Mouse (Mus musculus): ENCODE measurements around the gene 1700013G24Rik. TPM values are rescaled to one million over a fixed set of nuclear protein-coding genes. Genes with fewer than 3 reads are reported as not detected.

The 1700013G24Rik gene
- polyA plus RNA-seq, 1 experiment from 2014 or later, result not detected

DNA sequence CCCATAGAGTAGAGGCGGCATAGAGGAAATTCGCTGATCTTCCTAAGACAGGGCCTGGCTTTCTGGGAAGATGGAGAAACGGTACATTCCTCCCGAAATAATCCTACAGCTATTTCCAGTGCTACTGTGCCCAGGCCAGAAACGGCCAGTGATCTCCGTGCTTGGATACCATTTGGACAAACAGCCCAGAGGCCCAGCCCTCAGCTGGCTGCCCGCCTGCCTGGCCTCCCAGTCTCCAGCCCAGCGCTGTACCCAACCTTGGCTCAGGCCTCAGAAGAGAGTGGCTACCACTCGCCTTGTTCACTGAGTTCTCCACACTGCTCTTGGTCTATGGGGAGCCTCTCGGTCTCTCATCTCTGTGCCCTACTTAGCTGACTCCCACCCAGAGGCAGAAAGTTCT lies 3.4 kb upstream of the 1700013G24Rik start:
- no peak overlapping the region for H3K4me2 ChIP-seq (ENCODE audit: low read depth, low read length)
- peaks cover 23% of the 10 kb centered on the region for H3K4me1 ChIP-seq (replicated peaks; ENCODE audit: control insufficient read depth, insufficient read depth, low read length)
- H3K27me3 ChIP-seq (ENCODE audit: control insufficient read depth, insufficient read depth, low read depth, low read length), result no peaks in the 10 kb centered on the region
- WGBS, result 76% methylated on average over 10 of the region's 10 CpGs
- no peak overlapping the region for H3K9ac ChIP-seq (ENCODE audit: low read length)
- no peaks in the 10 kb centered on the region for H3K9me3 ChIP-seq (ENCODE audit: control insufficient read depth, low read length)
- ATAC-seq (ENCODE audit: low read depth), result no peak
- H3K36me3 ChIP-seq (ENCODE audit: control insufficient read depth, insufficient read depth, low read length), result no peaks in the 10 kb centered on the region
- no peak overlapping the region for H3K4me3 ChIP-seq (ENCODE audit: low read length)
- H3K27ac ChIP-seq (ENCODE audit: low read length), result no peak overlapping the region

DNA sequence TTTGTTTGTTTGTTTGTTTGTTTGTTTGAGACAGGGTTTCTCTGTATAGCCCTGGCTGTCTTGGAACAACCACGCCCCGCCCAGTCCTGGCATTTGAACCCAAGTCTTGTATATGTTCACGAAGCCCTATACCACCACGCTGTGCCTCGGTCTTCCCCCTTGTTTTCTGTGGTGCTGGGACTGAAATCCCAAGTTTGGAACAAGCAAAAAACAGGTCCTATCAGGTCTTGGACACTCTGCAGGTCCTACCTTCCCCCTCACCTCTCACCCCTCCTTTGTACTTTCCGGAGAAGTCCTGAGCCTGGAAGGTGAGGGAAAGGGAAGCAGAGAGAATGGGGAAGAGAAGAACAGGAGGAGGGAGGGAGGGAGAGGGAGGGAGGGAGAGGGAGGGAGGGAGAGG lies 894 bp upstream of the 1700013G24Rik start:
- no peak for ATAC-seq (ENCODE audit: low read depth)
- WGBS, result 83% methylated on average over 6 of the region's 6 CpGs
- H3K4me2 ChIP-seq (ENCODE audit: low read depth, low read length), result no peak overlapping the region
- H3K36me3 ChIP-seq (ENCODE audit: control insufficient read depth, insufficient read depth, low read length), result no peaks in the 10 kb centered on the region
- H3K9ac ChIP-seq (ENCODE audit: low read length), result no peak overlapping the region
- H3K4me1 ChIP-seq (replicated peaks; ENCODE audit: control insufficient read depth, insufficient read depth, low read length), result peaks cover 23% of the 10 kb centered on the region
- no peaks in the 10 kb centered on the region for H3K9me3 ChIP-seq (ENCODE audit: control insufficient read depth, low read length)
- no peak overlapping the region for H3K4me3 ChIP-seq (ENCODE audit: low read length)
- H3K27ac ChIP-seq (ENCODE audit: low read length), result no peak overlapping the region
- H3K27me3 ChIP-seq (ENCODE audit: control insufficient read depth, insufficient read depth, low read depth, low read length), result no peaks in the 10 kb centered on the region

DNA sequence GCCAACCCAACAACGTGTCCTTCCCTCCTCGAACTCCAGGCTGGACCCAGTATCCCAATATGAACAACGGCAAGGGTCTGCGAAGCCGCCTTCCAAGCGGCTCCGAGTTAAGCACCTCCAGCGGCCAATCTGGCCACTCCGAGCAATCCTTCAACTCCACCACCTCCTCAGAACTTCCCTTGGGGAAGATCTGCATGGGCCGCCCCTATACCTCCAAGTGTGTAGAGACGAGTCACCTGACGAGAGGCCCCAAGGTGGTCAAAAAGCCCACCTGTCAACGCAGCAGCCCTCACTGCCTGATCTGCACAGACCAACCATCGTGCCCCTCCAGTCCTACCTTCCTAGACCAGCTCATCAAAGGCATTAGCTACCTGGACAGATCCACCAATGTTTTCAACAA lies 1.5 kb downstream of the 1700013G24Rik start:
- H3K4me3 ChIP-seq (ENCODE audit: low read length), result no peak overlapping the region
- H3K36me3 ChIP-seq (ENCODE audit: control insufficient read depth, insufficient read depth, low read length), result no peaks in the 10 kb centered on the region
- 77% methylated on average over 14 of the region's 14 CpGs for WGBS
- no peaks in the 10 kb centered on the region for H3K27me3 ChIP-seq (ENCODE audit: control insufficient read depth, insufficient read depth, low read depth, low read length)
- no peaks in the 10 kb centered on the region for H3K9me3 ChIP-seq (ENCODE audit: control insufficient read depth, low read length)
- ATAC-seq (ENCODE audit: low read depth), result no peak
- H3K9ac ChIP-seq (ENCODE audit: low read length), result no peak overlapping the region
- no peak overlapping the region for H3K4me2 ChIP-seq (ENCODE audit: low read depth, low read length)
- H3K27ac ChIP-seq (ENCODE audit: low read length), result no peak overlapping the region
- H3K4me1 ChIP-seq (replicated peaks; ENCODE audit: control insufficient read depth, insufficient read depth, low read length), result peaks cover 16% of the 10 kb centered on the region

DNA sequence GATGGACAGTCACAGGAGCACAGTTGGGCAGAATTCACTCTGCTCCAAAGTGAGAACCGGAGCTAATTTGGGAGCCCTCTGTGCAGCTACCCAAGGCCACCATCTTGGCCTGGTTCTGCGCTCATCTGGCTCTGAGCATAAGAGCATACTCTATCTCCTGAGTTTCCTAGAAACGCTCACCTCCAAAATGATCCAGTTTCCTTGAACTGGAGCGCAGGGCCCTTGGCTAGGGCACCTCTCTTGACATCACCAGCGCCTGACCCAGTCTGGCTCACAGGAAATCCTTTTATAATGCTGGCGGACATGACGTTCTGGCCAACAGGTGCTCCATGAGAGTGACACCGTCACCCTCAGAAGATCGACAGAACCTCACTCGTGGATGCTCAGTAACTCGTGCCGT lies 3.5 kb downstream of the 1700013G24Rik start:
- WGBS, result 73% methylated on average over 12 of the region's 12 CpGs
- Histone ChIP-seq H3K9ac (ENCODE audit: low read length) (no peak overlapping the region), H3K27me3 (ENCODE audit: control insufficient read depth, insufficient read depth, low read depth, low read length) (no peaks in the 10 kb centered on the region), H3K4me2 (ENCODE audit: low read depth, low read length) (no peak overlapping the region), H3K9me3 (ENCODE audit: control insufficient read depth, low read length) (no peaks in the 10 kb centered on the region), H3K27ac (ENCODE audit: low read length) (no peak overlapping the region), H3K4me1 (replicated peaks; ENCODE audit: control insufficient read depth, insufficient read depth, low read length) (peaks cover 22% of the 10 kb centered on the region), H3K36me3 (ENCODE audit: control insufficient read depth, insufficient read depth, low read length) (no peaks in the 10 kb centered on the region), H3K4me3 (ENCODE audit: low read length) (no peak overlapping the region)
- no peak for ATAC-seq (ENCODE audit: low read depth)

DNA sequence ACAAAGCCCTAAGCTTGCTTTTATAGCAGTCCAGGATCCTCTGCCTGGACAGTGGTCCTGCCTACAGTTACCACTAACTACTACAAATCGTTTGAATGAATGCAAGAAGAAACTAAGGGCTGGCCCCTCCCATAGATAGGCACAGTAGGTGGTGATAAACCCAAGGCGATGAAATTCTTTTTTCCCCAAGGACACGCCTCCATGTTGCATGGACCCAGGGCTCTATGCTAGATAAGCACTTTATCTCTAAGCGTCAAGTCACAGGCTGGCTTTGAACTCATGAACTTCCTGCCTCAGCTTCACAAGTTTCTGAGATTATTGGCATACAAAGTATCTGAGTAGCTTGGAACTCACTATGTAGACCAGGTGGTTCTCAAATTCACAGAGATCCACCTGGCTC lies 4.2 kb downstream of the 1700013G24Rik start:
- ATAC-seq (ENCODE audit: low read depth), result no peak
- no peaks in the 10 kb centered on the region for H3K9me3 ChIP-seq (ENCODE audit: control insufficient read depth, low read length)
- no peak overlapping the region for H3K4me2 ChIP-seq (ENCODE audit: low read depth, low read length)
- no peaks in the 10 kb centered on the region for H3K27me3 ChIP-seq (ENCODE audit: control insufficient read depth, insufficient read depth, low read depth, low read length)
- WGBS, result 57% methylated on average over 4 of the region's 4 CpGs
- H3K36me3 ChIP-seq (ENCODE audit: control insufficient read depth, insufficient read depth, low read length), result no peaks in the 10 kb centered on the region
- no peak overlapping the region for H3K9ac ChIP-seq (ENCODE audit: low read length)
- H3K4me1 ChIP-seq (replicated peaks; ENCODE audit: control insufficient read depth, insufficient read depth, low read length), result peaks cover 25% of the 10 kb centered on the region
- no peak overlapping the region for H3K27ac ChIP-seq (ENCODE audit: low read length)
- H3K4me3 ChIP-seq (ENCODE audit: low read length), result no peak overlapping the region

DNA sequence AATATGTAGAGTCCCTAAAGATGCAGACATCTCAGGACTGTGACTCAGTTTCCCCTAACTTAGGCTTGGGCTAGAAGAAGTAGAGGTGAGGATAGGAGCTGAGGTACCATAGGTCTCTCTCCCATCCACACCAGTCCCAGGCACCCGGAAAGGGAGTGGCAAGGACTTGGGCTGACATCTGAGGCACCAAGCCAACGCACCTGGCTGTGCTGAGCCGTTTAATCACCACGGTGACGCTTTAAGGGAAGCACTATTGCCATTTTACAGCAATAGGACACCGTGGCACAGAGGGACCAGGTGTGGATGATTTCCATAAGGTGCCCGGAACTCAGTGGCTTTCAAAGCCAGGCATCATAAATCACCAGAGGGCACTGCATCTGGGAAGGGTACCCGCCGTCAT lies 5.2 kb downstream of the 1700013G24Rik start:
- Histone ChIP-seq H3K9me3 (ENCODE audit: control insufficient read depth, low read length) (no peaks in the 10 kb centered on the region), H3K4me3 (ENCODE audit: low read length) (no peak overlapping the region), H3K36me3 (ENCODE audit: control insufficient read depth, insufficient read depth, low read length) (no peaks in the 10 kb centered on the region), H3K27me3 (ENCODE audit: control insufficient read depth, insufficient read depth, low read depth, low read length) (no peaks in the 10 kb centered on the region), H3K4me2 (ENCODE audit: low read depth, low read length) (no peak overlapping the region), H3K4me1 (replicated peaks; ENCODE audit: control insufficient read depth, insufficient read depth, low read length) (peaks cover 28% of the 10 kb centered on the region), H3K27ac (ENCODE audit: low read length) (no peak overlapping the region), H3K9ac (ENCODE audit: low read length) (no peak overlapping the region)
- 68% methylated on average over 9 of the region's 9 CpGs for WGBS
- ATAC-seq (ENCODE audit: low read depth), result no peak

DNA sequence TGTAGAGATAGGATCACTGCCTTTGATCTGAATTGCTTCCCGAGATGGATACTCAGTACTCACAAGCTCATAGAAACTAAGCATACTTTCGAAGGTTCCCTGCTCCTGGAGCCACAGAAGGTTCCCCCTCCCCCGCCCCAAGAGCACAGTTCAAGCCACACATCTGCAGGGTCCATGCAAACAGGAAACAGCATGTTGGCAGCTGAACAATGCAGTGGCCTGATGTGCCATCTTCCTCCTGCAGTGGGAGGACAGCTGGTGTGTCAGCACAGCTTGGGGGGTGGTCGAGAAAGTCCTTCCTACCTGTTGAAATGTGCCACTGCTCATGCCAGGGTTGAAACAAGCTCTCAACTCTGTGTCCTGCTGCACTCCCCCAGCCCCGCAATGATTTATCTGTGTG lies 5.8 kb downstream of the 1700013G24Rik start:
- H3K27ac ChIP-seq (ENCODE audit: low read length), result 0 out of 2 replicates have a peak overlapping the region, but pooled peaks have one; percentile 19
- H3K4me3 ChIP-seq (ENCODE audit: low read length), result no peak overlapping the region
- no peak overlapping the region for H3K9ac ChIP-seq (ENCODE audit: low read length)
- WGBS, result 36% methylated on average over 5 of the region's 5 CpGs
- no peaks in the 10 kb centered on the region for H3K36me3 ChIP-seq (ENCODE audit: control insufficient read depth, insufficient read depth, low read length)
- H3K9me3 ChIP-seq (ENCODE audit: control insufficient read depth, low read length), result no peaks in the 10 kb centered on the region
- no peak for ATAC-seq (ENCODE audit: low read depth)
- no peak overlapping the region for H3K4me2 ChIP-seq (ENCODE audit: low read depth, low read length)
- H3K27me3 ChIP-seq (ENCODE audit: control insufficient read depth, insufficient read depth, low read depth, low read length), result no peaks in the 10 kb centered on the region
- peaks cover 22% of the 10 kb centered on the region for H3K4me1 ChIP-seq (replicated peaks; ENCODE audit: control insufficient read depth, insufficient read depth, low read length)

DNA sequence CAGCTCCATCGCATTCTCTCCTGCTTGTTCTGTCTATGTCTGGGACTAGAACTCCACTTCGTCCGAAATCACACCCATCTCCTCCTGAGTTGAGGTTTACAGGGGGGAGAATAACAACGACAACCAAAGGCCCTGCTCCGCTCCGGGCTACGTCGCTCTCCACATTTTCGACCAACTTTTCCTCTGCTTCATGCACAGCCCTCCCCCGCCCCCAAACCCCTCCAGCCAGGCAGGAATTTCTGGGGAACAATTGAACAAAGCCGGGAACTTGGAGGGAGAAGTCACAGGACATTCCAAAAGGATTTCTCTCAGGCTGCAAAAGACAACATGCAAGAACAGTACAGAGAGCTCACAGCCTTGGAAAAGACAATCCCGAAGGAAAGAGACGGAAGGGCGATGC lies 7.6 kb downstream of the 1700013G24Rik start:
- H3K4me3 ChIP-seq (ENCODE audit: low read length), result no peak overlapping the region
- H3K4me1 ChIP-seq (replicated peaks; ENCODE audit: control insufficient read depth, insufficient read depth, low read length), result peaks cover 21% of the 10 kb centered on the region
- no peaks in the 10 kb centered on the region for H3K36me3 ChIP-seq (ENCODE audit: control insufficient read depth, insufficient read depth, low read length)
- peak overlapping the region; percentile 9; the same call in 1 of the 2 replicates for H3K27ac ChIP-seq (ENCODE audit: low read length)
- no peak for ATAC-seq (ENCODE audit: low read depth)
- H3K9ac ChIP-seq (ENCODE audit: low read length), result no peak overlapping the region
- H3K4me2 ChIP-seq (ENCODE audit: low read depth, low read length), result no peak overlapping the region
- H3K9me3 ChIP-seq (ENCODE audit: control insufficient read depth, low read length), result no peaks in the 10 kb centered on the region
- WGBS, result 67% methylated on average over 14 of the region's 14 CpGs
- no peaks in the 10 kb centered on the region for H3K27me3 ChIP-seq (ENCODE audit: control insufficient read depth, insufficient read depth, low read depth, low read length)

DNA sequence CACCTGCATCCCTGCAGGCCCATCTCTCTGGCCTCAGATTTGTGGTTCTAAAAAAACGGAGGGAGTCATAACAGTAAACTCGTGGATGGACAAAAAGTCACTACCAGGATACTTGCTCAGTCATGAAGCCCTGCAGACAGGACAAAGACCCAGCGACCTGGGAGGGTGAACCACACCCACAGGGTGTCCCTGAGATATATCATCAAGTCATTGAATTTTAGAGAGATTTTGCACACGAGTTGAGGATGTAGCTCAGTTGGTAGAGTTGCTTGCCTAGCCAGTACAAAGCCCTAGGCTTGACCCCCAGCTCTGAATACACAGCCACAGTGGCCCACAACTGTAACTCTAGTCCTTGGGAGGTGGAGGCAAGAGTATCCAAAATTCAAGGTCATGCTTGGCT lies 8.1 kb downstream of the 1700013G24Rik start:
- Histone ChIP-seq H3K27me3 (ENCODE audit: control insufficient read depth, insufficient read depth, low read depth, low read length) (no peaks in the 10 kb centered on the region), H3K4me2 (ENCODE audit: low read depth, low read length) (no peak overlapping the region), H3K9ac (ENCODE audit: low read length) (no peak overlapping the region), H3K36me3 (ENCODE audit: control insufficient read depth, insufficient read depth, low read length) (no peaks in the 10 kb centered on the region), H3K27ac (ENCODE audit: low read length) (peak overlapping the region; percentile 9), H3K9me3 (ENCODE audit: control insufficient read depth, low read length) (no peaks in the 10 kb centered on the region), H3K4me3 (ENCODE audit: low read length) (no peak overlapping the region), H3K4me1 (replicated peaks; ENCODE audit: control insufficient read depth, insufficient read depth, low read length) (peaks cover 21% of the 10 kb centered on the region)
- ATAC-seq (ENCODE audit: low read depth), result no peak
- 67% methylated on average over 4 of the region's 4 CpGs for WGBS
